Mouse (Mus musculus): ENCODE data around the gene Pank3. TPM values are rescaled to one million over a fixed set of nuclear protein-coding genes. Genes with fewer than 3 reads are reported as not detected.
A peak's percentile ranks its signal among the peaks of the same experiment; 100 is the strongest.
"Not testable (repeated sequence)": the region's sequence is repeated elsewhere in the genome, so short reads cannot be mapped to it uniquely, and the experiment has no call there.

Pank3 gene
- polyA plus RNA-seq, 1 experiment from 2014 or later: 24.8 TPM

DNA sequence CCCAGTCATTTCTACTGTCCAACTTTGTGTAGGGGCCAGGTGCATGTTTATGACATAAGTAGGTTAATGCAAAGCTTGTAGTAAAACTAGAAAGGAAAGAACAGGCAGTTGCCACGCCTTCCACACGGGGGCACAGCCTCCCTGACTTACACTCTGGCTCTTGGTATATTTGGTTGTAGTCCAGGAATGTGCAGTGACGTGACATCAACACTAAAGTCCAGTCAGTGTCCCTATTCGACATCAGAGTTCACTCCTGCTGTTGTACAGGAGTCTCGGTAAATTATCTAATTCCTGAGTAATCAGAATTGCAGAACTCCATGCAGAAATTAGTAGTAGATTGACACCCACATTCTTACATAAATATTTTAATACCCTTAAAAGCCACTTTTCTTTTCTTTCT is 13.8 kb downstream of the Pank3 start:
- H3K4me3 ChIP-seq (ENCODE audit: low read depth, low read length): no peak overlapping the region
- H3K4me1 ChIP-seq (ENCODE audit: control insufficient read depth, insufficient read depth, low read length): no peaks in the 10 kb centered on the region
- peaks cover 18% of the 10 kb centered on the region for H3K36me3 ChIP-seq (replicated peaks; ENCODE audit: control insufficient read depth, insufficient read depth, low read depth, low read length)
- no peak for DNase-seq (ENCODE audit: low spot score)
- no peak overlapping the region for H3K9ac ChIP-seq (replicated peaks; ENCODE audit: low read length)
- no peak overlapping the region for H3K4me2 ChIP-seq (ENCODE audit: low read depth, low read length)
- WGBS: 94% methylated on average over 5 of the region's 5 CpGs
- no peak overlapping the region for H3K27ac ChIP-seq (replicated peaks; ENCODE audit: low read depth, low read length)
- H3K27me3 ChIP-seq (ENCODE audit: control insufficient read depth, insufficient read depth, low read length): no peaks in the 10 kb centered on the region
- H3K9me3 ChIP-seq (replicated peaks; ENCODE audit: control insufficient read depth, low read length): no peaks in the 10 kb centered on the region
- no peak for ATAC-seq (replicated peaks; ENCODE audit: insufficient number of reproducible peaks, low FRiP score, low TSS enrichment, low read depth)

- whole genome bisulfite sequencing: 89% methylated on average over 3 of the region's 3 CpGs
- H3K9me3 ChIP-seq (replicated peaks; ENCODE audit: control insufficient read depth, low read length): no peaks in the 10 kb centered on the region
- H3K4me2 ChIP-seq (ENCODE audit: low read depth, low read length): no peak overlapping the region
- no peak overlapping the region for H3K9ac ChIP-seq (replicated peaks; ENCODE audit: low read length)
- DNase-seq (ENCODE audit: low spot score): no peak
- H3K36me3 ChIP-seq (replicated peaks; ENCODE audit: control insufficient read depth, insufficient read depth, low read depth, low read length): peaks cover 18% of the 10 kb centered on the region
- no peaks in the 10 kb centered on the region for H3K27me3 ChIP-seq (ENCODE audit: control insufficient read depth, insufficient read depth, low read length)
- no peak for ATAC-seq (replicated peaks; ENCODE audit: insufficient number of reproducible peaks, low FRiP score, low TSS enrichment, low read depth)
- H3K4me1 ChIP-seq (ENCODE audit: control insufficient read depth, insufficient read depth, low read length): no peaks in the 10 kb centered on the region
- no peak overlapping the region for H3K4me3 ChIP-seq (ENCODE audit: low read depth, low read length)
- H3K27ac ChIP-seq (replicated peaks; ENCODE audit: low read depth, low read length): no peak overlapping the region
These were observed 14.7 kb downstream of the Pank3 start for GRCm38 (mm10) chr11:35784002-35784401.

DNA sequence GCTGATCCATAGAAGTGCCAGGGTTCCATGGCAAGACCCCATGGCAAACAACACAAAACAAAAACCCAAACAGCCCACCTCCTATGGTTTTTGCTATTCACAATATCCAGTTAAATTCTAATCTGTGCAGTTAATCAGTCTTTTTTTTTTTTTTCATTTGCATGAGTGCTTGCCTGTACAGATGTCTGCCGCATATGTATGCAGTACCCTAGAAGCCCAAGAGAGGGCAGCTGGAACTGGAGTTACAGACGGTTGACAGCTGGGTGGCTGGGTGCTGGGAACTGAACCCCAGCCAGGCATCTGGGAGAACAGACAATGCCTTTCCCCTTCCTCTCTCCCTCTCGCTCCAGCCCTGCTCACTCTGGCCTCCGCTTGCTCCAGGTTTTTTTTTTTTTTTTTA is 15.3 kb downstream of the Pank3 start:
- no peak overlapping the region for H3K4me2 ChIP-seq (ENCODE audit: low read depth, low read length)
- H3K9me3 ChIP-seq (replicated peaks; ENCODE audit: control insufficient read depth, low read length): no peaks in the 10 kb centered on the region
- 96% methylated on average over 4 of the region's 4 CpGs for WGBS
- ATAC-seq (replicated peaks; ENCODE audit: insufficient number of reproducible peaks, low FRiP score, low TSS enrichment, low read depth): no peak
- H3K4me1 ChIP-seq (ENCODE audit: control insufficient read depth, insufficient read depth, low read length): no peaks in the 10 kb centered on the region
- H3K4me3 ChIP-seq (ENCODE audit: low read depth, low read length): no peak overlapping the region
- H3K36me3 ChIP-seq (replicated peaks; ENCODE audit: control insufficient read depth, insufficient read depth, low read depth, low read length): peaks cover 18% of the 10 kb centered on the region
- no peaks in the 10 kb centered on the region for H3K27me3 ChIP-seq (ENCODE audit: control insufficient read depth, insufficient read depth, low read length)
- H3K9ac ChIP-seq (replicated peaks; ENCODE audit: low read length): no peak overlapping the region
- no peak overlapping the region for H3K27ac ChIP-seq (replicated peaks; ENCODE audit: low read depth, low read length)
- peak; percentile 8 for DNase-seq (ENCODE audit: low spot score)

- no peak overlapping the region for H3K4me3 ChIP-seq (ENCODE audit: low read depth, low read length)
- H3K27me3 ChIP-seq (ENCODE audit: control insufficient read depth, insufficient read depth, low read length): no peaks in the 10 kb centered on the region
- no peaks in the 10 kb centered on the region for H3K9me3 ChIP-seq (replicated peaks; ENCODE audit: control insufficient read depth, low read length)
- WGBS: 75% methylated on average over 2 of the region's 2 CpGs
- DNase-seq (ENCODE audit: low spot score) (no peak), ATAC-seq (replicated peaks; ENCODE audit: insufficient number of reproducible peaks, low FRiP score, low TSS enrichment, low read depth) (no peak)
- no peak overlapping the region for H3K27ac ChIP-seq (replicated peaks; ENCODE audit: low read depth, low read length)
- H3K4me1 ChIP-seq (ENCODE audit: control insufficient read depth, insufficient read depth, low read length): no peaks in the 10 kb centered on the region
- H3K9ac ChIP-seq (replicated peaks; ENCODE audit: low read length): no peak overlapping the region
- H3K4me2 ChIP-seq (ENCODE audit: low read depth, low read length): no peak overlapping the region
- peaks cover 5% of the 10 kb centered on the region for H3K36me3 ChIP-seq (replicated peaks; ENCODE audit: control insufficient read depth, insufficient read depth, low read depth, low read length)
These were observed 19.2 kb downstream of the Pank3 start for GRCm38 (mm10) chr11:35788443-35788842.

GRCm38 (mm10) chr11:35792800-35793199 is 23.5 kb downstream of the Pank3 start:
- 87% methylated on average over 5 of the region's 5 CpGs for WGBS

GRCm38 (mm10) chr11:35797751-35798494 is 28.6 kb downstream of the Pank3 start:
- whole genome bisulfite sequencing: 4% methylated on average over 69 of the region's 86 CpGs
- H3K27me3 ChIP-seq (ENCODE audit: control insufficient read depth, insufficient read depth, low read length): peaks cover 34% of the 10 kb centered on the region
- H3K9ac ChIP-seq (replicated peaks; ENCODE audit: low read length): no peak overlapping the region
- H3K4me3 ChIP-seq (ENCODE audit: low read depth, low read length): peak overlapping the region; percentile 42
- DNase-seq (ENCODE audit: low spot score): no peak
- peaks cover 2% of the 10 kb centered on the region; the same call in 1 of the 2 replicates for H3K4me1 ChIP-seq (ENCODE audit: control insufficient read depth, insufficient read depth, low read length)
- no peaks in the 10 kb centered on the region for H3K9me3 ChIP-seq (replicated peaks; ENCODE audit: control insufficient read depth, low read length)
- ATAC-seq (replicated peaks; ENCODE audit: insufficient number of reproducible peaks, low FRiP score, low TSS enrichment, low read depth): no peak
- no peak overlapping the region for H3K27ac ChIP-seq (replicated peaks; ENCODE audit: low read depth, low read length)
- peak overlapping the region; percentile 76 for H3K4me2 ChIP-seq (ENCODE audit: low read depth, low read length)
- H3K36me3 ChIP-seq (replicated peaks; ENCODE audit: control insufficient read depth, insufficient read depth, low read depth, low read length): no peaks in the 10 kb centered on the region

More at GRCm38 (mm10) chr11:35792800-35793199, 23.5 kb downstream of the Pank3 start:
- H3K4me1 ChIP-seq (ENCODE audit: control insufficient read depth, insufficient read depth, low read length); H3K4me3 ChIP-seq (ENCODE audit: low read depth, low read length); H3K9ac ChIP-seq (replicated peaks; ENCODE audit: low read length); DNase-seq (ENCODE audit: low spot score); H3K27ac ChIP-seq (replicated peaks; ENCODE audit: low read depth, low read length); H3K4me2 ChIP-seq (ENCODE audit: low read depth, low read length); H3K36me3 ChIP-seq (replicated peaks; ENCODE audit: control insufficient read depth, insufficient read depth, low read depth, low read length); H3K9me3 ChIP-seq (replicated peaks; ENCODE audit: control insufficient read depth, low read length); ATAC-seq (replicated peaks; ENCODE audit: insufficient number of reproducible peaks, low FRiP score, low TSS enrichment, low read depth): not testable (repeated sequence)
- peaks cover 22% of the 10 kb centered on the region for H3K27me3 ChIP-seq (ENCODE audit: control insufficient read depth, insufficient read depth, low read length)

GRCm38 (mm10) chr11:35798495-35798820 is 29.2 kb downstream of the Pank3 start:
- H3K27ac ChIP-seq (replicated peaks; ENCODE audit: low read depth, low read length): no peak overlapping the region
- peaks cover 34% of the 10 kb centered on the region for H3K27me3 ChIP-seq (ENCODE audit: control insufficient read depth, insufficient read depth, low read length)
- H3K4me1 ChIP-seq (ENCODE audit: control insufficient read depth, insufficient read depth, low read length): peaks cover 2% of the 10 kb centered on the region; the same call in 1 of the 2 replicates
- no peak overlapping the region for H3K9ac ChIP-seq (replicated peaks; ENCODE audit: low read length)
- H3K4me3 ChIP-seq (ENCODE audit: low read depth, low read length): peak overlapping the region; percentile 42
- H3K36me3 ChIP-seq (replicated peaks; ENCODE audit: control insufficient read depth, insufficient read depth, low read depth, low read length): no peaks in the 10 kb centered on the region
- H3K9me3 ChIP-seq (replicated peaks; ENCODE audit: control insufficient read depth, low read length): no peaks in the 10 kb centered on the region
- H3K4me2 ChIP-seq (ENCODE audit: low read depth, low read length): peak overlapping the region; percentile 76
- ATAC-seq (replicated peaks; ENCODE audit: insufficient number of reproducible peaks, low FRiP score, low TSS enrichment, low read depth) (no peak), DNase-seq (ENCODE audit: low spot score) (peak; percentile 9)
- WGBS: 2% methylated on average over 23 of the region's 23 CpGs

GRCm38 (mm10) chr11:35798874-35799273 is 29.6 kb downstream of the Pank3 start, which contains the start of gene Fbll1:
Gene Fbll1 (minus strand): TSS chr11:35798884.
- H3K27ac ChIP-seq (replicated peaks; ENCODE audit: low read depth, low read length): no peak within 1 kb of the TSS
- H3K4me1 ChIP-seq (ENCODE audit: control insufficient read depth, insufficient read depth, low read length): peaks cover 2% of the 10 kb centered on the region; the same call in 1 of the 2 replicates
- no peak within 1 kb of the TSS for H3K9ac ChIP-seq (replicated peaks; ENCODE audit: low read length)
- DNase-seq (ENCODE audit: low spot score): peak; percentile 88
- no peaks in the 10 kb centered on the region for H3K36me3 ChIP-seq (replicated peaks; ENCODE audit: control insufficient read depth, insufficient read depth, low read depth, low read length)
- H3K4me2 ChIP-seq (ENCODE audit: low read depth, low read length): peak within 1 kb of the TSS; percentile 76
- H3K9me3 ChIP-seq (replicated peaks; ENCODE audit: control insufficient read depth, low read length): no peaks in the 10 kb centered on the region
- WGBS: 16% methylated on average over 11 of the region's 11 CpGs
- H3K27me3 ChIP-seq (ENCODE audit: control insufficient read depth, insufficient read depth, low read length): peaks cover 34% of the 10 kb centered on the region
- no peak for ATAC-seq (replicated peaks; ENCODE audit: insufficient number of reproducible peaks, low FRiP score, low TSS enrichment, low read depth)
- peak within 1 kb of the TSS; percentile 42 for H3K4me3 ChIP-seq (ENCODE audit: low read depth, low read length)
